Mouse (Mus musculus): ENCODE data around the gene Tmem81. TPM values are rescaled to one million over a fixed set of nuclear protein-coding genes. Genes with fewer than 3 reads are reported as not detected.

The Tmem81 gene
- polyA plus RNA-seq, 1 experiment from 2014 or later, result 2.0 TPM

DNA sequence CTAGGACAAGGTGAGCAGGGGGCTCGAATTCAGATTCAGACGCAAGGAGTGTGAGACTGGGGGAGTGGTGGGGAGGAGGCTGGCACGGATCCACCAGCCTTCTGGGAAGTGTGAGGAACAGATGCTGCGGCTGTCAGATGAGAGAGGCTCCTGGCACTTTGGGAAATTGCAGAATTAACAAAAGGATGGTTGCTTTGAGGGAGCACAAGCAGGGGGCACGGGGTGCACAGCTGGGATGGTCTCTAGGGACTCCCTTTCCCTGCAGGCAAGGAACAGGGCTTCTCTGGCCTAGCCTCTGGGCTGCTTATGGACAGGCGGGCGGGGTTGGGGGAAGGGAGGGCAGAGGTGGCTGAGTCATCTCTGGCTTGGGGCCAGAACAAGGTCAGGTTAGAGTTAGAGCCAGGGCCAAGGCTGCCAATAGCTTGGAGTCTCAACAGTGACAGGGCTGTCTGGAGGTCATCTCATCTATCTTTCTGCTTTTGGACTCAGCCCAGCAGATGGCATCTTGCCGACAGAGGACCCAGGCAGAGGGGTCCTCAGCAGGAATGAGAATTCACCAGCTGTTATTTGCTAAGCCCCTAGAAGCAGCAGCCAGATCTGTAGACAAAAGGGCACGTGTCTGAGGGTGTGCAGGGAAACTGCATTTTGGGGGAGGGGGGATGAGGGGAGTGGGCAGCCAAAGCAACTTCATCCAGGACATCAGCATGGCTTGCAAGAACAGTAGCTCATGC, 52.0 kb downstream of the Tmem81 start:
- 17% methylated on average over 9 of the region's 9 CpGs for WGBS
- peak; percentile 66 for ATAC-seq (ENCODE audit: insufficient number of reproducible peaks, insufficient read depth, low FRiP score, low read depth)
- H3K9ac ChIP-seq (replicated peaks; ENCODE audit: low read depth, low read length), result no peak overlapping the region

More for the DNA sequence above, 52.0 kb downstream of the Tmem81 start:
- Histone ChIP-seq H3K4me1 (ENCODE audit: control insufficient read depth, insufficient read depth, low read length) (peaks cover 12% of the 10 kb centered on the region), H3K27ac (ENCODE audit: low read length) (no peak overlapping the region), H3K4me2 (replicated peaks; ENCODE audit: low read depth, low read length) (no peak overlapping the region), H3K4me3 (ENCODE audit: low read depth, low read length) (no peak overlapping the region), H3K9me3 (ENCODE audit: control insufficient read depth, low read depth, low read length) (no peaks in the 10 kb centered on the region), H3K36me3 (ENCODE audit: control insufficient read depth, insufficient read depth, low read length) (no peaks in the 10 kb centered on the region), H3K27me3 (ENCODE audit: control insufficient read depth, insufficient read depth, low read length) (no peaks in the 10 kb centered on the region)

Other genes starting within 250 kb of the Tmem81 start
- 0.10 TPM in 1 of 2 replicates, not detected in the other for gene Klhdc8a, start 207.6 kb upstream of the Tmem81 start, polyA plus RNA-seq (2014; fragmentation: Nextera tagmentation; extraction: Ambion mirVana)
- gene Nuak2, start 190.1 kb upstream of the Tmem81 start, polyA plus RNA-seq (2014; fragmentation: Nextera tagmentation; extraction: Ambion mirVana), result 4.2 and 4.5 TPM in 2 replicates
- gene Tmcc2, start 114.9 kb upstream of the Tmem81 start, polyA plus RNA-seq (2014; fragmentation: Nextera tagmentation; extraction: Ambion mirVana), result 7.1 and 7.2 TPM in 2 replicates
- 17.3 and 20.9 TPM in 2 replicates for gene Dstyk, start 88.7 kb upstream of the Tmem81 start, polyA plus RNA-seq (2014; fragmentation: Nextera tagmentation; extraction: Ambion mirVana)
- gene Rbbp5, start 28.9 kb upstream of the Tmem81 start, polyA plus RNA-seq (2014; fragmentation: Nextera tagmentation; extraction: Ambion mirVana), result 40.2 and 43.8 TPM in 2 replicates
- 0.67 and 0.73 TPM in 2 replicates for gene Cntn2, start 37.0 kb downstream of the Tmem81 start, polyA plus RNA-seq (2014; fragmentation: Nextera tagmentation; extraction: Ambion mirVana)
- 4.9 and 5.0 TPM in 2 replicates for gene Nfasc, start 235.6 kb downstream of the Tmem81 start, polyA plus RNA-seq (2014; fragmentation: Nextera tagmentation; extraction: Ambion mirVana)